Mouse (Mus musculus) lung, embryonic 14.5 days (tissue): ENCODE results near the gene Chpt1. TPM values are rescaled to one million over a fixed set of nuclear protein-coding genes. Genes with fewer than 3 reads are reported as not detected.

Experiments
- ATAC-seq: fragments of 200-750 bp; cut with Nextera tagmentation; 2 replicates; pipeline ENCODE4 v1.8.0; 2017; ENCODE audit warnings: mild to moderate bottlenecking, moderate TSS enrichment, moderate library complexity; ENCODE audit not compliant: insufficient read depth
- DNase-seq: peaks from one replicate; pipeline ENCODE4 v3.0.0-alpha.2; 2015
- H3K27ac ChIP-seq: fragments of 300-500 bp; sonication (generic); 2 replicates; pipeline ENCODE4 v1.5.1; 2014; ENCODE audit warnings: low read depth, mild to moderate bottlenecking, moderate library complexity
- H3K27me3 ChIP-seq: fragments of 300-500 bp; sonication (generic); 2 replicates; pipeline ENCODE4 v1.6.1; 2014; ENCODE audit warnings: low read length, control low read depth; ENCODE audit not compliant: insufficient read depth
- H3K36me3 ChIP-seq: fragments of 300-500 bp; sonication (generic); 2 replicates; pipeline ENCODE4 v1.6.1; 2014; ENCODE audit warnings: control low read depth; ENCODE audit not compliant: insufficient read depth
- H3K4me1 ChIP-seq: fragments of 300-500 bp; sonication (generic); 2 replicates; pipeline ENCODE4 v1.6.1; 2014; ENCODE audit warnings: antibody characterized with exemption, control low read depth; ENCODE audit not compliant: insufficient read depth
- H3K4me2 ChIP-seq: fragments of 300-500 bp; sonication (generic); 2 replicates; pipeline ENCODE4 v1.6.1; 2014; ENCODE audit warnings: mild to moderate bottlenecking
- H3K4me3 ChIP-seq: fragments of 300-500 bp; sonication (generic); 2 replicates; pipeline ENCODE4 v1.5.1; 2014; ENCODE audit warnings: low read depth, low read length
- H3K9ac ChIP-seq: fragments of 300-500 bp; sonication (generic); 2 replicates; pipeline ENCODE4 v1.6.1; 2014
- H3K9me3 ChIP-seq: fragments of 300-500 bp; sonication (generic); 2 replicates; pipeline ENCODE4 v1.6.1; 2016; ENCODE audit warnings: low read depth, low read length, control low read depth
- CTCF ChIP-seq: IDR thresholded peaks from 2 replicates; pipeline ENCODE4 v1.5.1; 2016; ENCODE audit warnings: antibody characterized with exemption, low read depth
- WGBS: fragments of 180-500 bp; shearing (Covaris S2); extraction: QIAGEN DNeasy Blood & Tissue Kit; methylation state at CpG from one replicate; pipeline ENCODE4 v1.1.7; 2014; 5-methylcytosine and 5-hydroxymethylcytosine counted together
- polyA plus RNA-seq: library from polyadenylated mRNA; unstranded; fragments of >200 nt; fragmentation: Nextera tagmentation; extraction: Ambion mirVana; gene quantifications from 2 replicates; pipeline ENCODE4 v1.2.1, GENCODE M21; 2014

Chpt1 gene
- polyA plus RNA-seq, 1 experiment from 2014 or later = 40.5 TPM

DNA sequence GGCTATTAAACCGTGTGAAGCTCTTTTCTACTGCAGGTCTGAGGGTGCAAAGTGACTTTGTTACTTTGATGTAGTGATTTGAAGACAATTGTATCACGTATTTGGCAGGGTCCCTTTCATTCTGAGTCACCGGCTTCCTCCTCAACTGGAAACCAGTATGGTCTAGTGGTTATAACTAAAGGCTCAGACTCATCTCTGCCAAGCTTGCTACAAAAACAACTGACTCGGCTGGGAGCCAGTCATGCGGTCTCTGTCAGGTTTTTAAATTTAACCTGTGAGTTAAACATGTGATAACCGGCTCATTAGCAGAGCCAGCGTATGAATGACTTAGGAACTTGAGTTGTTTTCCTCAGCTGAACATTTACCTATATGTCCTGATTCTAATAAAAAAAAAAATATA, 98.1 kb downstream of the Chpt1 start:
- H3K4me3 ChIP-seq = no peak overlapping the region
- no peak overlapping the region for H3K9ac ChIP-seq
- H3K4me2 ChIP-seq = no peak overlapping the region
- DNase-seq = no peak
- no peak for TF ChIP-seq CTCF
- WGBS = 83% methylated on average over 7 of the region's 7 CpGs
- no peak for ATAC-seq
- no peak overlapping the region for H3K27ac ChIP-seq
- no peaks in the 10 kb centered on the region for H3K9me3 ChIP-seq
- no peaks in the 10 kb centered on the region for H3K36me3 ChIP-seq
- H3K4me1 ChIP-seq = no peaks in the 10 kb centered on the region
- no peaks in the 10 kb centered on the region for H3K27me3 ChIP-seq

DNA sequence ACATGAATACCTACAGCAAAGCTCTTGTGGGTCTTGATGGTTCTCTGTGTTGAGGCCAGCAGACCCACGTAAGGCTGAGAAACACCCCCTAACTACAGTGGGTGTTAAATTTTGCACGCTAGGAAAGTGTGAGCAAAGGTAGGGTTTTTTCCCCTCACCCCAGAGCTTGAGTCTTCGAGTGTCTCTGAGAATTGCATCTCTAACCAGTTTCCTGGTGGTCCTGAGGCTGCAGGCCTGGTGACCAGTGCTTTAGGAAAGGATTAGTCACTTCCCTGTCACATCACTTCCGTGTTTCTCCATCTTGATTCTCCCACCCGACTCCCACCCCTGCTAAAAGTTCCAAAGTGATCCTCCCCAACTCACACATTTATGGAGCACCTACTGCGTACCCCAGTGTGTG, 99.7 kb downstream of the Chpt1 start:
- H3K4me1 ChIP-seq = no peaks in the 10 kb centered on the region
- no peak overlapping the region for H3K27ac ChIP-seq
- no peak overlapping the region for H3K4me3 ChIP-seq
- DNase-seq (no peak), ATAC-seq (no peak)
- no peak for TF ChIP-seq CTCF
- H3K9me3 ChIP-seq = no peaks in the 10 kb centered on the region
- H3K9ac ChIP-seq = no peak overlapping the region
- no peak overlapping the region for H3K4me2 ChIP-seq
- no peaks in the 10 kb centered on the region for H3K36me3 ChIP-seq
- WGBS = 74% methylated on average over 6 of the region's 6 CpGs
- H3K27me3 ChIP-seq = no peaks in the 10 kb centered on the region

GRCm38 (mm10) chr10:88403021-88403420, 100.9 kb downstream of the Chpt1 start:
- Histone ChIP-seq H3K9me3 (no peaks in the 10 kb centered on the region), H3K4me2 (no peak overlapping the region), H3K36me3 (no peaks in the 10 kb centered on the region), H3K27me3 (no peaks in the 10 kb centered on the region), H3K4me1 (no peaks in the 10 kb centered on the region), H3K27ac (no peak overlapping the region), H3K4me3 (no peak overlapping the region), H3K9ac (no peak overlapping the region)
- no peak for DNase-seq
- no peak for TF ChIP-seq CTCF
- 92% methylated on average over 4 of the region's 4 CpGs for WGBS
- ATAC-seq = no peak

Other genes with a start within 250 kb of the Chpt1 start
- 43.9 and 45.7 TPM in 2 replicates for gene Dram1, start 125.0 kb downstream of the Chpt1 start, polyA plus RNA-seq
- gene Gnptab, start 124.9 kb downstream of the Chpt1 start, polyA plus RNA-seq = 19.7 and 19.8 TPM in 2 replicates
- gene Sycp3, start 44.5 kb downstream of the Chpt1 start, polyA plus RNA-seq = 0.22 TPM in 1 of 2 replicates, not detected in the other
- gene Mybpc1, start 101.1 kb upstream of the Chpt1 start, polyA plus RNA-seq = 0.09 and 0.18 TPM in 2 replicates
- gene Spic, start 180.9 kb upstream of the Chpt1 start, polyA plus RNA-seq = not detected in 2 replicates
- gene Arl1, start 226.8 kb upstream of the Chpt1 start, polyA plus RNA-seq = 193 and 206 TPM in 2 replicates